Mouse (Mus musculus): ENCODE measurements around the gene Wdr74. TPM values are rescaled to one million over a fixed set of nuclear protein-coding genes. Genes with fewer than 3 reads are reported as not detected.
A peak's percentile ranks its signal among the peaks of the same experiment; 100 is the strongest.

The Wdr74 gene
- polyA plus RNA-seq, 1 experiment, result not detected

DNA sequence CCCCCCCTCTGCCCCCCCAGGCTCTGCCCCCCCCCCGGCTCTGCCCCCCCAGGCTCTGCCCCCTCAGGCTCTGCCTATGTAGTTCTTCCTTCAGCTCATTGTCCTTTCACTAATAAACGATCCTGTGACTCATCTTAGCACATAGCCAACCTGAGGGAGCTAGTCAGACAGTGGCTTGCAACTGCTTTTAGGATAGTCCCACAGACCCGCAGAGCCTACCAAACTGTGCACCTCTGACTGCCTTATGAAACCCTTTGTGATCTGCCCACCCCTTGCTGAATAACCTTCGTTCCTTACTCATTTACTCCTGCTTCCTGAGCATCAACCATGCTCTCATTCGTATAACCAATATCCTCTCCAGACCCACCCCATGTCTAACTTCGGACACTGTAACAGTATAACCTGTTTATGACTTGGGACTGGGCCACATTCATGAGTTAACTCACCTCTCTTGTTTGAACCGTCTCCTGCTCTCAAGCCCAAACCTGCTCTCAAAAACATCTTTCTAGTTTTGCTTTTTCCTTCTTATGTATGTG is 29.4 kb upstream of the Wdr74 start:
- Histone ChIP-seq H3K4me3 (ENCODE audit: insufficient read depth, low read depth, low read length) (no peak overlapping the region), H3K27ac (ENCODE audit: insufficient read depth, low read depth, low read length) (no peak overlapping the region), H3K4me1 (ENCODE audit: control insufficient read depth, insufficient read depth, low read length) (no peaks in the 10 kb centered on the region)
- 68% methylated on average over 7 of the region's 7 CpGs for WGBS
- no peak for TF ChIP-seq CTCF (IDR thresholded peaks at IDR 0.05; ENCODE audit: insufficient read depth, low read depth, low read length)
- no peak for TF ChIP-seq POLR2A (IDR thresholded peaks at IDR 0.05; ENCODE audit: insufficient read depth, low read depth, low read length)

DNA sequence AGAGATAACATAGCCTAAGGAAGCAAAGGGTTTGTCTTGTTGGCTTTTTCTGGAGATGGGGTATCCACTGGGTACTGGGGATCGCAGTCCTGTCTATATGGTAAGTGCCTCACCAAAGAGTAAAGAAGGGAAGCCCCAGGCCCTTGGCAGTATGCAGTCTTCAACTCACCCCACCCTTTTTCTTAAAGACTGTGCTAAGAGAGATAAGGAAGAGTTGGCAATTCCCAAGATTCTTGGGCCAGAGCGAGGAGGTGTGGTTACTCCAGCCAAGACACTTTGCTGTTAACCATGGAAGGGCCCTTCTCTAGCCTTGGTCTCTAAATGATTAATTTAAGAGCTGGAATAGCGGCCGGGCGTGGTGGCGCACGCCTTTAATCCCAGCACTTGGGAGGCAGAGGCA is 28.7 kb upstream of the Wdr74 start:
- 97% methylated on average over 7 of the region's 7 CpGs for WGBS
- TF ChIP-seq POLR2A (IDR thresholded peaks at IDR 0.05; ENCODE audit: insufficient read depth, low read depth, low read length), result no peak
- no peak for TF ChIP-seq CTCF (IDR thresholded peaks at IDR 0.05; ENCODE audit: insufficient read depth, low read depth, low read length)
- H3K4me1 ChIP-seq (ENCODE audit: control insufficient read depth, insufficient read depth, low read length), result peaks cover 3% of the 10 kb centered on the region; the same call in 1 of the 2 replicates

DNA sequence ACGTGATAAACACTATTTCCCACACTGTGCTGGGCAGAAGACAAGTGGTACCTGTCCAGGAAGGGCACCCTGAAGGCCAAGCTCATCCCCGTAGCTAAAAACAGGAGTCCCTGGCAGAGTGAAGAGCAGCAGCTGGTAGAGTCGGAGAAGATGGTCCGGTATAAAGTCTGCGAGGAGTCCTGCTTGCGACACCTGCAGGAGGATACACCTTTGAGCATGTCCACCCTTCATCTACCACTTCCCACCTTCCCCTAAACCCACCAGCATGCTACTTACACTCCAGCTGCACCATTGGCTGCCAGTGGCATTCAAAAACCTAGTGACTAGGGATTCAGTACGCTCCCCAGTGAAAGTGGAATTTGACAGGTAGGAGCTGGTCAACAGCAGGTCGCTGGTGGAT is 26.7 kb upstream of the Wdr74 start:
- H3K4me1 ChIP-seq (ENCODE audit: control insufficient read depth, insufficient read depth, low read length), result peaks cover 5% of the 10 kb centered on the region
- no peak overlapping the region for H3K4me3 ChIP-seq (ENCODE audit: insufficient read depth, low read depth, low read length)
- no peak overlapping the region for H3K27ac ChIP-seq (ENCODE audit: insufficient read depth, low read depth, low read length)
- TF ChIP-seq POLR2A (IDR thresholded peaks at IDR 0.05; ENCODE audit: insufficient read depth, low read depth, low read length) (no peak), CTCF (IDR thresholded peaks at IDR 0.05; ENCODE audit: insufficient read depth, low read depth, low read length) (no peak)
- WGBS, result 92% methylated on average over 8 of the region's 8 CpGs

More for the DNA sequence above, 28.7 kb upstream of the Wdr74 start:
- Histone ChIP-seq H3K27ac (ENCODE audit: insufficient read depth, low read depth, low read length) (no peak overlapping the region), H3K4me3 (ENCODE audit: insufficient read depth, low read depth, low read length) (no peak overlapping the region)

DNA sequence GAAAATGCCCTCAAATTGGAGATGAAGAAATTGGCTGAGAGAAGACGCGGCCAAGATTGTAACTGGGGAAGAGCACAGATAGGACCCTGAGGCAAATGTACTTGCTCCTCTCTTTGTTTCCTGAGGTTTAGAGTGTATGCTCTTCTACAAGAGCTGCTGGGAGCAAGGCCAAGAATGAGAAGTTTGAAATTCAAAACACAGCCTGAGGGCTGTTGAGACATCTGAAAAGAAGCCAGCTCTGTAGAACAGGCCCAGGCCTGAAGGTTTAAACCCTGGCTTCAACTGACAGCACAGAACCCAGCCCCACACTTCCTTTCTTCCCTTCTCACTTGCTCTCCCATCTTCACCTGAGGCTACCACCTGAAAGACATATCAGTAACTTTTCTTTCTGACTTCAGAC is 25.6 kb upstream of the Wdr74 start:
- TF ChIP-seq CTCF (IDR thresholded peaks at IDR 0.05; ENCODE audit: insufficient read depth, low read depth, low read length), result no peak
- no peak for TF ChIP-seq POLR2A (IDR thresholded peaks at IDR 0.05; ENCODE audit: insufficient read depth, low read depth, low read length)
- no peak overlapping the region for H3K4me3 ChIP-seq (ENCODE audit: insufficient read depth, low read depth, low read length)
- peaks cover 6% of the 10 kb centered on the region for H3K4me1 ChIP-seq (ENCODE audit: control insufficient read depth, insufficient read depth, low read length)
- 57% methylated on average over 2 of the region's 2 CpGs for whole genome bisulfite sequencing
- H3K27ac ChIP-seq (ENCODE audit: insufficient read depth, low read depth, low read length), result no peak overlapping the region

DNA sequence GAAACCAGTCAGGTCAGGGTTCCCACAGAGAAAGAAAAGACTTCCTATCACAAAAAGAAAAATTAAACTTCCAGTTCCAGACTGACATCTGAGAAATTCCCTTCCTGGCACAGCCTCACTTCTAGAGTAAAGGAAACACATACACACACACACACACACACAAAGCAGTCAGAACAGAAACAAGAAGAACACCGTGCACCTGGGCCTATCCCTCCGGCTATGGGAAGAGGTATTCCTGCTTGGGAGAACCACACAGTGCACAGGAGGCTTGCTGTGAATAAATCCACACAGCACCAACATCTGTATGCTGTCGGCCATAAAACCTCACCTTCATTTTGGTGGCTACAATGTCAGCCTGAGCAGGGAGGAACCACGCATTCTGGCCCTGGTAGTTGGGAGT is 24.1 kb upstream of the Wdr74 start:
- H3K4me1 ChIP-seq (ENCODE audit: control insufficient read depth, insufficient read depth, low read length), result peaks cover 6% of the 10 kb centered on the region
- TF ChIP-seq CTCF (IDR thresholded peaks at IDR 0.05; ENCODE audit: insufficient read depth, low read depth, low read length), result no peak
- no peak for TF ChIP-seq POLR2A (IDR thresholded peaks at IDR 0.05; ENCODE audit: insufficient read depth, low read depth, low read length)
- 40% methylated on average over 4 of the region's 4 CpGs for WGBS
- no peak overlapping the region for H3K27ac ChIP-seq (ENCODE audit: insufficient read depth, low read depth, low read length)
- H3K4me3 ChIP-seq (ENCODE audit: insufficient read depth, low read depth, low read length), result peak overlapping the region; percentile 9

DNA sequence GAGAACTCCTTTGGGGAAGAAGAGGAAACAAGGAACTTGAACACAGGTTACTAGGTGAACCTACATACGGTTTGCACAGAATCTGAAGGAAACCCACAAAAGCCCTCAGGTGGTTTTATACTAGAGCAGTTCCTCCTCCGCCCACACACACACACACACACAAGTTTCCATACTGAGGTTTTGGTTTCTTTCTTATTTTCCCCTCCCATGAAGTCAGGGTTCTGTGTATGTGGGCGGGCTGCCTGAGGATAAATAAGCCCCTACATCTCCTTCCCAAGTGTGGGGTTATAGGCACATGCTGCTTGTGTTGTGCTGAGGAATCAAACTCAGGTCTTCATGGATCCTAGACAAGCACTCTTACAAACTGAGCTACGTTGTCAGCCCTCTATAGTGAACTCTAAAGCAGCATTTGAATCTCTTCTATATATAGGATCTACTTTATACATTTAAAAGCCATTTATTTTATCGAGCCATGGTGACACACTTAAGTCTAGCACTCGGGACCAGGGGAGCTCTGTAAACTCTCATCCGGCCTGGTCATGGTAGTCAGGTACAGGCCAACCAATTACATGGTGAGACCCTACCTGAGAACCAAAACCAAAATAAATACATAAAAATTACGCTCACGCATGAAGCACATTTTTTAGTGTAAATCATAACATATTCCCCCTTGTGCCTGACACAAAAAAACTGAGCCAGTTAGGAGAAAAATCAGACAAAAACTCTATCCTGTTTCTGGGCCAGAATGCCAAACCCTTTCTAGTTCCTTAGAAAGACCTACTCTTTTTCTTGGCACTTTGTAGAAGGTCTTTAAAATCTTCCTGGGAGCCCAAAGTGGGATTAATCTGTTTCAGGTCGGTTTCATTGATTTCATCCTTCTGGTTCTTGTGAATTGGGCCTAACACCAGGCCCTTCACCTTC is 23.4 kb upstream of the Wdr74 start:
- WGBS, result 34% methylated on average over 10 of the region's 10 CpGs
- Histone ChIP-seq H3K27ac (ENCODE audit: insufficient read depth, low read depth, low read length) (peak overlapping the region; percentile 77), H3K4me1 (ENCODE audit: control insufficient read depth, insufficient read depth, low read length) (peaks cover 6% of the 10 kb centered on the region), H3K4me3 (ENCODE audit: insufficient read depth, low read depth, low read length) (peak overlapping the region; percentile 92)
- TF ChIP-seq CTCF (IDR thresholded peaks at IDR 0.05; ENCODE audit: insufficient read depth, low read depth, low read length), result no peak
- no peak for TF ChIP-seq POLR2A (IDR thresholded peaks at IDR 0.05; ENCODE audit: insufficient read depth, low read depth, low read length)

DNA sequence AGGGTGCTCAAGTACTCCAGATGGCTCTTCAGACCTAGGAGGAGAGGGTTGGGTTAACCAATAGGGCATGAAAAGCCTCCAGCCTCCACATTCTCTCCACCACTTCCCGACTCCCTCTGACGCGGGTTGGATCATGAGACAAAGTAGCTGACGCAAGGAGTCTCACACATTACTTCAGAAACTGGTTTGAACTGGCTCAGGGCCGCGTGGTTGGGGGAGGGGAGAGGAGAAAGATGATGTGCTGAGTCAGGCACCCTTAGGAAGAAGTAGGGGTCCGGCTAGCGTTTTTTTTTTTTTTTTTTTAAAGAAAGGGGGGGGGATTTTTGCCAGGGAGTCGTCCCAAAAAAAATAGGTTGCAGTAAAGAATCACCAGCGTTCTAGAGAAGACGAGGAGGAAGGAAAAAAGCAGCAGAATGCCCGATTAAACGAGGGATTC is 22.7 kb upstream of the Wdr74 start:
- TF ChIP-seq POLR2A (IDR thresholded peaks at IDR 0.05; ENCODE audit: insufficient read depth, low read depth, low read length) (no peak), CTCF (IDR thresholded peaks at IDR 0.05; ENCODE audit: insufficient read depth, low read depth, low read length) (no peak)
- Histone ChIP-seq H3K4me3 (ENCODE audit: insufficient read depth, low read depth, low read length) (peak overlapping the region; percentile 92), H3K27ac (ENCODE audit: insufficient read depth, low read depth, low read length) (peak overlapping the region; percentile 77), H3K4me1 (ENCODE audit: control insufficient read depth, insufficient read depth, low read length) (peaks cover 6% of the 10 kb centered on the region)
- 0% methylated on average over 13 of the region's 13 CpGs for WGBS

DNA sequence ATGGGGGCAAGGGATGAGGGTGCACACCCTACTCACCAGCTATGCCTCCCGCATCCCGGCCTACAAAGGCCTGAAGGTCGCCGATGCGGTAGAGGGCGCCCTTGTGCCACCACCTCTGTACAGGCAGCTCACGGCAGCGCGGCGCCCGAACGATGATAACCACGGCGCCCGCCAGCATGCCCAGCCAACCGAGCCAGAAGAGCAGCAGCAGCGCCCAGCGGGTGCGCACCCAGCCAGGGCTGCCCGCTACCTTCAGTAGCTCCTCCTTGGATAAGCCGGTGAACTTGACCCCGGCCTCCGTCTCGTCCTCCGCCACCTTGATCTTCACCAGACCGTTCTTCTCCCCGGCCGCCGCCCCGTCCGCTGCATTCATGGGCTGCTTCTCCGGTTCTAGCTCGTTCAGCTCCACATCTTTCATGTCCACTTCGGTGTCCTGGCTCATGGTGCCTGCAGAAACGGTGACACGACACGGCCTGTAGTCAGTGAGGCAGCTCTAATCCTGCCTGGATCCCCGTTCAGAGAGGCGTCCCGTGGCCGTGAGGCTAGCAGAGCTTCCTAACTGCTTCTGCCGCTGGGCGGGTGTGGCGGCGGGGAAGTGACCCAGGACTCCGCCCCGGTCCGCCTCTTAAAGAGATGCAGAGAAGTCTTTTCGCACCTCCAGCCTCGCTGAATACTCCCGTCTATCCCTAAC is 22.2 kb upstream of the Wdr74 start:
- H3K27ac ChIP-seq (ENCODE audit: insufficient read depth, low read depth, low read length), result peak overlapping the region; percentile 87
- WGBS, result under 1% methylated on average over 51 of the region's 51 CpGs
- TF ChIP-seq POLR2A (IDR thresholded peaks at IDR 0.05; ENCODE audit: insufficient read depth, low read depth, low read length) (peak; percentile 64), CTCF (IDR thresholded peaks at IDR 0.05; ENCODE audit: insufficient read depth, low read depth, low read length) (peak; percentile 74)

More for the DNA sequence above, 22.2 kb upstream of the Wdr74 start:
- Histone ChIP-seq H3K4me3 (ENCODE audit: insufficient read depth, low read depth, low read length) (peak overlapping the region; percentile 92), H3K4me1 (ENCODE audit: control insufficient read depth, insufficient read depth, low read length) (peaks cover 6% of the 10 kb centered on the region)

Data from olfactory bulb, adult 2 months (tissue).